Mouse (Mus musculus) ES-E14 (cell line): ENCODE measurements around the gene 4930469K13Rik. TPM values are rescaled to one million over a fixed set of nuclear protein-coding genes. Genes with fewer than 3 reads are reported as not detected.

ENCODE experiments used
- DNase-seq: peaks from one replicate; pipeline ENCODE4 v3.0.0-alpha.2; 2013; ENCODE audit warnings: low read depth, low spot score
- H3K27ac ChIP-seq: 2 replicates; pipeline ENCODE4 v1.5.1; 2012; ENCODE audit warnings: low read depth, mild to moderate bottlenecking, low read length, moderate library complexity, mixed read lengths; ENCODE audit not compliant: poor library complexity, insufficient read depth, severe bottlenecking
- H3K36me3 ChIP-seq: 2 replicates; pipeline ENCODE4 v1.6.1; 2012; ENCODE audit warnings: mild to moderate bottlenecking, low read length, moderate library complexity, mixed read lengths; ENCODE audit not compliant: control insufficient read depth, poor library complexity, insufficient read depth, severe bottlenecking
- H3K4me1 ChIP-seq, 2 experiments: fragments of 150-350 bp in 1 of 2; sonication (generic) in 1 of 2; 2 replicates each; pipeline ENCODE4 v1.6.1; 2012; ENCODE audit warnings: low read length in 2 of 2, mild to moderate bottlenecking in 1 of 2, mixed read lengths in 1 of 2; ENCODE audit not compliant: control insufficient read depth in 2 of 2, insufficient read depth in 2 of 2, poor library complexity in 1 of 2
- H3K4me3 ChIP-seq, 2 experiments: fragments of 150-350 bp in 1 of 2; sonication (generic) in 1 of 2; 2 replicates each; pipeline ENCODE4 v1.5.1; 2012; ENCODE audit warnings: low read length in 2 of 2, low read depth in 1 of 2, mild to moderate bottlenecking in 1 of 2, mixed read lengths in 1 of 2; ENCODE audit not compliant: insufficient read depth in 1 of 2, poor library complexity in 1 of 2, severe bottlenecking in 1 of 2
- H3K9ac ChIP-seq: 2 replicates; pipeline ENCODE4 v1.6.1; 2012; ENCODE audit warnings: low read depth, mild to moderate bottlenecking, low read length, mixed read lengths; ENCODE audit not compliant: poor library complexity, insufficient read depth, severe bottlenecking
- H3K9me3 ChIP-seq: fragments of 150-350 bp; sonication (generic); 2 replicates; pipeline ENCODE4 v1.6.1; 2012; ENCODE audit warnings: low read depth, mild to moderate bottlenecking, low read length; ENCODE audit not compliant: control insufficient read depth, insufficient read depth
- CHD2 ChIP-seq: IDR thresholded peaks from 2 replicates; pipeline ENCODE4 v1.6.1; 2014; ENCODE audit warnings: mild to moderate bottlenecking, low read depth, low read length, inconsistent platforms
- HCFC1 ChIP-seq: IDR thresholded peaks from 2 replicates; pipeline ENCODE4 v1.6.1; 2012; ENCODE audit warnings: low read length, inconsistent platforms, borderline replicate concordance; ENCODE audit not compliant: insufficient read depth
- MAFK ChIP-seq: IDR thresholded peaks from 2 replicates; pipeline ENCODE4 v1.6.1; 2014; ENCODE audit warnings: mild to moderate bottlenecking, low read depth, low read length, inconsistent platforms; ENCODE audit not compliant: insufficient read depth
- ZC3H11A ChIP-seq: IDR thresholded peaks from 2 replicates; pipeline ENCODE4 v1.6.1; 2012; ENCODE audit warnings: low read depth, mild to moderate bottlenecking, inconsistent platforms, low read length, borderline replicate concordance
- ZNF384 ChIP-seq: IDR thresholded peaks from 2 replicates; pipeline ENCODE4 v1.6.1; 2012; ENCODE audit warnings: low read depth, low read length, inconsistent platforms
- in situ Hi-C, 2 experiments: fragments of 600-800 bp; cut with MboI; formaldehyde crosslinking; loops; one replicate each; pipeline ENCODE4 v1.15.1; 2025; ENCODE audit warnings: low sequenced_read_pairs in 2 of 2, inconsistent platforms in 1 of 2; ENCODE audit not compliant: unreplicated experiment in 2 of 2
- total RNA-seq: library from RNA; depleted of rRNA; stranded (reverse); fragments of 300-350 nt; gene quantifications from 2 replicates; pipeline ENCODE4 v1.2.3, GENCODE M21; 2012

Gene 4930469K13Rik
- total RNA-seq, 1 experiment: not detected

GRCm38 (mm10) chr11:33951684-33952625 lies 146.4 kb downstream of the 4930469K13Rik start:
- no peak for DNase-seq
- no peak overlapping the region for H3K4me3 ChIP-seq
- H3K9ac ChIP-seq: no peak overlapping the region
- no peaks in the 10 kb centered on the region for H3K36me3 ChIP-seq
- TF ChIP-seq ZC3H11A: no peak
- TF ChIP-seq MAFK: no peak
- TF ChIP-seq HCFC1: no peak
- TF ChIP-seq CHD2: no peak
- no peak for TF ChIP-seq ZNF384
- no peak overlapping the region for H3K27ac ChIP-seq
- in situ Hi-C loops: no loop called here
- H3K9me3 ChIP-seq: no peaks in the 10 kb centered on the region
- H3K4me1 ChIP-seq: peaks cover 0 to 2% of the 10 kb centered on the region in 2 experiments; a peak in 1 of 4 replicates

DNA sequence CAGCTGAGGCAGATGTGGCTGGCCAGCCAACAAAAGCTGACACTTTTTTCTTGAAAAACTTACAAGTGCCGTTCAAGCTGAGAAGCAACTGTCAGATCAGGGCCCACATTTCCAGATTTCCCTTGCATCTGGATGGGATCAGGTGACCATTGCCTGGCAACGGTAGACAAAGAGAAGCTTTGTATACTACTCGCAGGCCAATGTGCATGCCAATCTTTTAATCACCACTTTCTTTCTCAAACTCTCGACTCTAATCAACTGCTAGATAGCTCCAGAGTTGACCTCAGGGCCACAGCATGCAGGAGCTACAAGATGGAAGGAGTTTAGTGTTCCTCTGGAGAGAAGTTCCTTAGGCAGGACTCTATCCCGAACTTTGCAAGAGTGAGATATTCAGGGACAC lies 147.2 kb downstream of the 4930469K13Rik start:
- H3K4me1 ChIP-seq: peaks cover 0 to 2% of the 10 kb centered on the region in 2 experiments; a peak in 1 of 4 replicates
- in situ Hi-C loops: no loop called here
- no peak overlapping the region for H3K9ac ChIP-seq
- TF ChIP-seq CHD2 (no peak), ZC3H11A (no peak), HCFC1 (no peak), MAFK (no peak), ZNF384 (no peak)
- H3K4me3 ChIP-seq: no peak overlapping the region
- no peak for DNase-seq
- no peak overlapping the region for H3K27ac ChIP-seq
- no peaks in the 10 kb centered on the region for H3K36me3 ChIP-seq
- no peaks in the 10 kb centered on the region for H3K9me3 ChIP-seq

GRCm38 (mm10) chr11:33946501-33946900 lies 151.9 kb downstream of the 4930469K13Rik start:
- in situ Hi-C loops: no loop called here

GRCm38 (mm10) chr11:33944786-33945328 lies 153.5 kb downstream of the 4930469K13Rik start:
- Histone ChIP-seq H3K27ac (no peak overlapping the region), H3K9me3 (no peaks in the 10 kb centered on the region), H3K4me3 (no peak overlapping the region), H3K9ac (no peak overlapping the region), H3K4me1 (no peaks in the 10 kb centered on the region), H3K36me3 (no peaks in the 10 kb centered on the region)
- in situ Hi-C loops: no loop called here
- TF ChIP-seq HCFC1 (no peak), ZNF384 (no peak), MAFK (no peak), CHD2 (no peak), ZC3H11A (no peak)
- no peak for DNase-seq

More at GRCm38 (mm10) chr11:33946501-33946900, 151.9 kb downstream of the 4930469K13Rik start:
- Histone ChIP-seq H3K27ac (no peak overlapping the region), H3K9ac (no peak overlapping the region), H3K4me3 (no peak overlapping the region), H3K36me3 (no peaks in the 10 kb centered on the region), H3K9me3 (no peaks in the 10 kb centered on the region), H3K4me1 (no peaks in the 10 kb centered on the region)
- TF ChIP-seq MAFK (no peak), ZNF384 (no peak), CHD2 (no peak), ZC3H11A (no peak), HCFC1 (no peak)
- DNase-seq: no peak
